In genomic region chr16:44331154-44331553, GRCm38 (mm10) we compare ENCODE assay signal across 8 mouse cellular contexts. TPM values are rescaled to one million over a fixed set of nuclear protein-coding genes. Genes with fewer than 3 reads are reported as not detected.
DNase-seq lines count a peak whose midpoint lies in the region; ATAC-seq lines count a peak whose summit lies in the region.

No protein-coding gene starts in this region.

- peak; percentile 54 for DNase-seq in forebrain, embryonic 11.5 days (ENCODE audit: low spot score)
- peak; percentile 75 for DNase-seq in R1 (ENCODE audit: low read depth, low spot score)
- DNase-seq in embryo, embryonic 9.5 days (ENCODE audit: extremely low spot score): peak; percentile 12
- peak; percentile 16 for DNase-seq in mesoderm, embryonic 11.5 days (ENCODE audit: low read depth, low spot score)
- DNase-seq in urinary bladder, adult 18-20 months (ENCODE audit: low spot score in 2 of 2): no peak
- DNase-seq in thymus, postnatal 14 days: no peak
- DNase-seq in gastrocnemius, postnatal 25 days: no peak

- H3K27me3 ChIP-seq in forebrain, embryonic 11.5 days (ENCODE audit: control insufficient read depth, insufficient read depth, low read length): peaks cover 15% of the 10 kb centered on the region
- H3K27me3 ChIP-seq in forebrain, embryonic 16.5 days (replicated peaks; ENCODE audit: control insufficient read depth, insufficient read depth, low read length): 0 out of 2 replicates have a peak, but pooled peaks cover 7% of the 10 kb centered on the region

- 12% methylated on average over 9 of the region's 9 CpGs for WGBS in forebrain, embryonic 11.5 days
- 12% methylated on average over 9 of the region's 9 CpGs for WGBS in forebrain, embryonic 16.5 days

- no peak overlapping the region for H3K4me3 ChIP-seq in forebrain, embryonic 11.5 days (ENCODE audit: low read depth, low read length)
- no peak overlapping the region for H3K4me3 ChIP-seq in forebrain, embryonic 16.5 days (replicated peaks; ENCODE audit: low read length)

- H3K4me1 ChIP-seq in forebrain, embryonic 11.5 days (replicated peaks; ENCODE audit: control insufficient read depth, insufficient read depth, low read length): peaks cover 3% of the 10 kb centered on the region; the same call in 1 of the 2 replicates
- peaks cover 12% of the 10 kb centered on the region for H3K4me1 ChIP-seq in forebrain, embryonic 16.5 days (replicated peaks; ENCODE audit: control insufficient read depth, insufficient read depth, low read length)

- no peak overlapping the region for H3K4me2 ChIP-seq in forebrain, embryonic 11.5 days (ENCODE audit: low read depth, low read length, severe bottlenecking)
- H3K4me2 ChIP-seq in forebrain, embryonic 16.5 days (ENCODE audit: low read length): no peak overlapping the region

- no peaks in the 10 kb centered on the region; the same call in 1 of the 2 replicates for H3K9me3 ChIP-seq in forebrain, embryonic 11.5 days (ENCODE audit: control insufficient read depth, low read length)
- no peaks in the 10 kb centered on the region for H3K9me3 ChIP-seq in forebrain, embryonic 16.5 days (ENCODE audit: control insufficient read depth, low read length)

- H3K27ac ChIP-seq in forebrain, embryonic 11.5 days (ENCODE audit: low read depth, low read length): no peak overlapping the region
- no peak overlapping the region for H3K27ac ChIP-seq in forebrain, embryonic 16.5 days (ENCODE audit: low read length)

- ATAC-seq in forebrain, embryonic 11.5 days (replicated peaks; ENCODE audit: low FRiP score): no peak
- no peak for ATAC-seq in forebrain, embryonic 16.5 days

- no peak overlapping the region for H3K9ac ChIP-seq in forebrain, embryonic 11.5 days (ENCODE audit: low read length)
- no peak overlapping the region for H3K9ac ChIP-seq in forebrain, embryonic 16.5 days (replicated peaks; ENCODE audit: low read depth, low read length)

- H3K36me3 ChIP-seq in forebrain, embryonic 11.5 days (ENCODE audit: control insufficient read depth, insufficient read depth, low read length): no peaks in the 10 kb centered on the region
- H3K36me3 ChIP-seq in forebrain, embryonic 16.5 days (ENCODE audit: control insufficient read depth, insufficient read depth): no peaks in the 10 kb centered on the region

RNA-seq across cellular contexts. Expression of gene Sidt1, which starts 1.8 kb away (rescaled TPM):
- polyA plus RNA-seq in forebrain, embryonic 11.5 days (2014; fragmentation: Nextera tagmentation; extraction: Ambion mirVana): 0.13 TPM in 1 of 2 replicates, not detected in the other
- polyA plus RNA-seq in forebrain, embryonic 16.5 days (2015; fragmentation: Nextera tagmentation; extraction: Ambion mirVana): 5.3 and 7.1 TPM in 2 replicates
- total RNA-seq in gastrocnemius, postnatal 25 days (2021): under 1 TPM; 0.18 to 0.40 TPM

RNA-seq across cellular contexts. Expression of gene Spice1, which starts 15.8 kb away (rescaled TPM):
- 42.8 and 45.7 TPM in 2 replicates for polyA plus RNA-seq in forebrain, embryonic 11.5 days (2014; fragmentation: Nextera tagmentation; extraction: Ambion mirVana)
- 19.8 and 25.2 TPM in 2 replicates for polyA plus RNA-seq in forebrain, embryonic 16.5 days (2015; fragmentation: Nextera tagmentation; extraction: Ambion mirVana)
- 1 to 10 TPM; 4.4 to 4.9 TPM for total RNA-seq in gastrocnemius, postnatal 25 days (2021)

Comparison
In these comparisons a context has a peak if more than half of its experiments do, and no peak if none do; other contexts are left out.
1. DNase-seq: peak in forebrain, embryonic 11.5 days (single experiment), R1 (single experiment), embryo, embryonic 9.5 days (single experiment) and mesoderm, embryonic 11.5 days (single experiment); none in urinary bladder, adult 18-20 months (0 of 2), thymus, postnatal 14 days (single experiment) and gastrocnemius, postnatal 25 days (single experiment).